Mouse (Mus musculus) embryonic facial prominence, embryonic 14.5 days (tissue): Measurements from ENCODE around the gene Gm11037. TPM values are rescaled to one million over a fixed set of nuclear protein-coding genes. Genes with fewer than 3 reads are reported as not detected.
A peak's percentile ranks its signal among the peaks of the same experiment; 100 is the strongest.

Experiments
- ATAC-seq: fragments of 200-750 bp; cut with Nextera tagmentation; 2 replicates; pipeline ENCODE4 v1.8.0; 2017; ENCODE audit warnings: low read depth, moderate number of reproducible peaks, moderate TSS enrichment
- DNase-seq: peaks from one replicate; pipeline ENCODE4 v3.0.0-alpha.2; 2015; ENCODE audit warnings: low spot score
- H3K27ac ChIP-seq: fragments of 300-500 bp; sonication (generic); replicated peaks from 2 replicates; pipeline ENCODE4 v1.5.1; 2014; ENCODE audit warnings: low read depth, mild to moderate bottlenecking, low read length, moderate library complexity
- H3K27me3 ChIP-seq: fragments of 300-500 bp; sonication (generic); replicated peaks from 2 replicates; pipeline ENCODE4 v1.6.1; 2014; ENCODE audit warnings: low read length; ENCODE audit not compliant: control insufficient read depth, insufficient read depth
- H3K36me3 ChIP-seq: fragments of 300-500 bp; sonication (generic); 2 replicates; pipeline ENCODE4 v1.6.1; 2014; ENCODE audit warnings: low read length, mixed read lengths; ENCODE audit not compliant: control insufficient read depth, insufficient read depth
- H3K4me1 ChIP-seq: fragments of 300-500 bp; sonication (generic); 2 replicates; pipeline ENCODE4 v1.6.1; 2014; ENCODE audit warnings: antibody characterized with exemption, low read length; ENCODE audit not compliant: control insufficient read depth, insufficient read depth
- H3K4me2 ChIP-seq: fragments of 300-500 bp; sonication (generic); 2 replicates; pipeline ENCODE4 v1.6.1; 2014; ENCODE audit warnings: low read depth, mild to moderate bottlenecking, low read length, moderate library complexity, mixed read lengths
- H3K4me3 ChIP-seq: fragments of 300-500 bp; sonication (generic); 2 replicates; pipeline ENCODE4 v1.5.1; 2014; ENCODE audit warnings: low read depth, mild to moderate bottlenecking, low read length
- H3K9ac ChIP-seq: fragments of 300-500 bp; sonication (generic); 2 replicates; pipeline ENCODE4 v1.6.1; 2014; ENCODE audit warnings: low read depth, mild to moderate bottlenecking, low read length, moderate library complexity, mixed read lengths
- H3K9me3 ChIP-seq: fragments of 300-500 bp; sonication (generic); 2 replicates; pipeline ENCODE4 v1.6.1; 2016; ENCODE audit warnings: low read length; ENCODE audit not compliant: control insufficient read depth
- WGBS: fragments of 180-500 bp; shearing (Covaris S2); extraction: QIAGEN DNeasy Blood & Tissue Kit; methylation state at CpG from one replicate; pipeline ENCODE4 v1.1.7; 2014; 5-methylcytosine and 5-hydroxymethylcytosine counted together
- polyA plus RNA-seq: library from polyadenylated mRNA; unstranded; fragments of >200 nt; fragmentation: Nextera tagmentation; extraction: Ambion mirVana; gene quantifications from 2 replicates; pipeline ENCODE4 v1.2.1, GENCODE M21; 2014

Gm11037 gene
- polyA plus RNA-seq, 1 experiment from 2014 or later = not detected

DNA sequence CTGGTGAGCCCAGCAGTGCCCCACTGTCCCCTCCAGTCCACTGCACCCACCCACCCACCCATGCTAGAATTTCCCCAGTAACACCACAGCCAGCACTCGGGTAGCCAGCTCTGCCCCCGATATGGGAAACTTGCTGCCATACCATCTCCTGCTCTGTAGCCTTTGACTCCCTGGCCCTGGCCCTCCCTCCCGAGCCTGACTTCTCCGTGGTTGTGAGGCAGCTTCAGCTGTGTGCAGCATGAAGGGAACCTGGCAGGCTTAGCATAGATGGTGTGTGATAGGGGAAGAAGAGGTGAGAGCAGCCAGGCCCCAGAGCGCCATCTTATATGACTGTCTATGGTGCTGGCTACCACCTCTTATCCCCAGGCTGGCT is 7.2 kb downstream of the Gm11037 start:
- Histone ChIP-seq H3K9me3 (no peaks in the 10 kb centered on the region), H3K4me1 (no peaks in the 10 kb centered on the region), H3K4me2 (no peak overlapping the region), H3K9ac (no peak overlapping the region), H3K36me3 (peaks cover 85% of the 10 kb centered on the region), H3K27ac (no peak overlapping the region), H3K27me3 (no peaks in the 10 kb centered on the region), H3K4me3 (no peak overlapping the region)
- no peak for DNase-seq
- no peak for ATAC-seq
- 62% methylated on average over 5 of the region's 5 CpGs for WGBS

DNA sequence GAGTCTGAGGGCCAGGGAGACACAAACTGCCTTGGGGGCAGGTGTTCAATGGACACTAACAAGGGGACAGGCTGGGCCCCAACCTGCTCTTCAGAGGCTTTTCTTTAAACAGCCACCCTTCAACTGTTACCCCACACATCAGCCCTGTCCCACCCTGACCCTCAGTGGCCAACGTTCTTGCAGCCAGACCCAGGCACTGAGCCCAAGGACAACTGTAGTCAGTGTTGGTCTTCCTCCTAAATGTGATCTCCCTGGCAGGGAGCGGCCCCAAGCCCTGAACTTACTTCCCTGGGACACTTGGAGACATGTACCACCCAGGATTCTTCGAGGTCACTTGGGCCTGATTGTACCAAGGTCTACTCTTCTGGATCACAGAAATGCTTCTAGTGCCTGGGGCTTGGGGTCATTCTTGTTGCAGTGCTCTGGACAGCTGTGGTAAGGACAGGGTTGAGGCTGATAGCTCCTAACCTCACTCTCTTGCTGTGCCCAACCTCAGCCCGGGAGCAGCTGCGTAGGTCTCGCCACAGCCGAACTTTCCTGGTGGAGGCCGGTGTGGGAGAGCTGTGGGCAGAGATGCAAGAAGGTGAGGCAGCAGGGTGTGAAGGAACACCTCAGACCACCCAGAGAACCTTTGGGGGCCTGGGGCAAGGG is 8.2 kb downstream of the Gm11037 start:
- H3K4me2 ChIP-seq = no peak overlapping the region
- no peak overlapping the region for H3K27ac ChIP-seq
- no peaks in the 10 kb centered on the region for H3K9me3 ChIP-seq
- DNase-seq = no peak
- no peaks in the 10 kb centered on the region for H3K4me1 ChIP-seq
- peaks cover 88% of the 10 kb centered on the region for H3K36me3 ChIP-seq
- no peak for ATAC-seq
- H3K27me3 ChIP-seq = no peaks in the 10 kb centered on the region
- 89% methylated on average over 8 of the region's 8 CpGs for WGBS
- H3K9ac ChIP-seq = no peak overlapping the region
- H3K4me3 ChIP-seq = no peak overlapping the region

GRCm38 (mm10) chr2:131142592-131142991 is 9.3 kb downstream of the Gm11037 start:
- 33% methylated on average over 17 of the region's 18 CpGs for WGBS
- no peak overlapping the region for H3K27ac ChIP-seq
- H3K4me2 ChIP-seq = no peak overlapping the region
- peaks cover 83% of the 10 kb centered on the region for H3K36me3 ChIP-seq
- H3K9ac ChIP-seq = no peak overlapping the region
- no peaks in the 10 kb centered on the region for H3K4me1 ChIP-seq
- no peak overlapping the region for H3K4me3 ChIP-seq
- ATAC-seq (peak; percentile 64), DNase-seq (peak; percentile 79)
- no peaks in the 10 kb centered on the region for H3K27me3 ChIP-seq
- H3K9me3 ChIP-seq = no peaks in the 10 kb centered on the region

GRCm38 (mm10) chr2:131143007-131143780 is 9.9 kb downstream of the Gm11037 start:
- ATAC-seq (no peak), DNase-seq (no peak)
- 69% methylated on average over 22 of the region's 22 CpGs for WGBS
- Histone ChIP-seq H3K4me3 (no peak overlapping the region), H3K9me3 (no peaks in the 10 kb centered on the region), H3K9ac (no peak overlapping the region), H3K27ac (no peak overlapping the region), H3K27me3 (no peaks in the 10 kb centered on the region), H3K36me3 (peaks cover 83% of the 10 kb centered on the region), H3K4me2 (no peak overlapping the region), H3K4me1 (no peaks in the 10 kb centered on the region)

DNA sequence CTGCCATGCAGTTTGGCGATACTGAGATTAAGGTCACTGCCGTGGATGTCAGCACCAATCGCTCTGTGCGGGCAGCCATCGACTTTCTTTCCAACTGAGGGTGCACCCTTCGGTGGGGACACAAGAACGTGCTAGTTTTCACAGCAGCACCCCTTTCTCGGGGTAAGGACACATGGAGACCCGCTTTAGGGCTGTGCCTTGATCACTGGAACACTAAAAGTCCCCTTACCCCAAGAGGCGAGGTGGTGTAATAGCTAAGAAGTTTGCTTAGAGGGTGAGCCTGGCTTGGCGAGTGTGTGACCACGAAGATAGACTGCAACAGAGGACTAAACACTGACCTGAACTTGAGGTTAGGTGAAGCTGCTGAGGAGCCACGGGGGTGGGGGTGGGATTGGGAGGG is 11.8 kb downstream of the Gm11037 start:
- H3K4me2 ChIP-seq = no peak overlapping the region
- no peak overlapping the region for H3K4me3 ChIP-seq
- H3K36me3 ChIP-seq = peaks cover 82% of the 10 kb centered on the region
- H3K27ac ChIP-seq = no peak overlapping the region
- 63% methylated on average over 13 of the region's 13 CpGs for WGBS
- H3K9ac ChIP-seq = no peak overlapping the region
- no peaks in the 10 kb centered on the region for H3K27me3 ChIP-seq
- no peak for ATAC-seq
- H3K4me1 ChIP-seq = no peaks in the 10 kb centered on the region
- DNase-seq = no peak
- H3K9me3 ChIP-seq = no peaks in the 10 kb centered on the region

GRCm38 (mm10) chr2:131145536-131145935 is 12.2 kb downstream of the Gm11037 start:
- 84% methylated on average over 2 of the region's 2 CpGs for WGBS
- Histone ChIP-seq H3K27ac (no peak overlapping the region), H3K4me1 (no peaks in the 10 kb centered on the region), H3K36me3 (peaks cover 82% of the 10 kb centered on the region), H3K4me2 (no peak overlapping the region), H3K9ac (no peak overlapping the region), H3K9me3 (no peaks in the 10 kb centered on the region), H3K4me3 (no peak overlapping the region), H3K27me3 (no peaks in the 10 kb centered on the region)
- DNase-seq (no peak), ATAC-seq (no peak)

DNA sequence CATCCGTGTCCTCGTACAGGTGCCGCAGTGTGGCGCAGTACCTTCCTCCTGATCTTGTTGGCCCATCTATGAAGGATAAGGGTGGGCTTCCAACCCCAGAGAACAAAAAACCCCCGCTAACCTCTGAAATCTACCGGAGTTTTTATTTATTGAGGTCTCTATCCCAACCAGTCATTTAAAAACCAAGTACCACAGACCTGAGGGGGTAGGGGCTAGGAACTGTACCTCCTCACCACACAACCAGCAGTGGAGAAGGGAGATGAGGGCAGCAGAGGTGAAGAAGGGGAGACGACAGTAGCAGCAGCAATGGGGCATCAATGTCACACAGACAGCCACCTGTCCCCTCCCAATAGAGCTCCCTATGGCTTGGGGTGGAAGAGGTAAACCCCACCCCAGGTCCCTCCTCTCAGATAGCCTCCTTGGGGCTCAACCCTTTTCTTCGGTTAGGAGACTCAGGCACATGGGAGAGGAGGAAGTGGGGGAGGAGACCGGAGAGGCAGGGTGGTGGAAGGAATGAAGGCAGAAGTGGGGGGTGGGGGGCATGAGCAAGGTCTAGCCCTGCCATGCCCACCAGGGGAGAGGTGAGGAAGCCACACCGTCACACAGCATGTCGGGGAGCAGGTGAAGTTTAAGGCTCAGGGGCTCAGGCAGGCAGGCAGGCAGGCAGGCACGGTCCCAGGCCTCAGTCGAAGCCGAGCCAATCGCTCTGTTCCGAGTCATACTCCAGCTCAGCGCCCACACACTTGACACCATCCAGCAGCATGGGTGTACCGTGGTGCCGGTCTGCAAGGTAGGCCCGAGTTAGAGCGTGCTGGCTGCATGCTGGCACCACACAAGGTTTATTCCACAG is 13.1 kb downstream of the Gm11037 start:
- 82% methylated on average over 10 of the region's 21 CpGs for WGBS
- H3K4me2 ChIP-seq = no peak overlapping the region
- no peaks in the 10 kb centered on the region for H3K27me3 ChIP-seq
- H3K9ac ChIP-seq = no peak overlapping the region
- no peaks in the 10 kb centered on the region for H3K9me3 ChIP-seq
- H3K36me3 ChIP-seq = peaks cover 73% of the 10 kb centered on the region
- no peak for DNase-seq
- no peak overlapping the region for H3K27ac ChIP-seq
- ATAC-seq = no peak
- no peaks in the 10 kb centered on the region for H3K4me1 ChIP-seq
- no peak overlapping the region for H3K4me3 ChIP-seq

- H3K4me3 ChIP-seq = no peak overlapping the region
- no peaks in the 10 kb centered on the region for H3K27me3 ChIP-seq
- WGBS = 89% methylated on average over 8 of the region's 8 CpGs
- no peak overlapping the region for H3K4me2 ChIP-seq
- H3K36me3 ChIP-seq = peaks cover 70% of the 10 kb centered on the region
- no peaks in the 10 kb centered on the region for H3K4me1 ChIP-seq
- no peak for ATAC-seq
- no peaks in the 10 kb centered on the region for H3K9me3 ChIP-seq
- no peak for DNase-seq
- H3K27ac ChIP-seq = no peak overlapping the region
- H3K9ac ChIP-seq = no peak overlapping the region
Measured at GRCm38 (mm10) chr2:131147043-131147365, 13.7 kb downstream of the Gm11037 start.
